Mouse (Mus musculus): ENCODE results near the gene Hoxd11. TPM values are rescaled to one million over a fixed set of nuclear protein-coding genes. Genes with fewer than 3 reads are reported as not detected.

The Hoxd11 gene
- polyA plus RNA-seq, 1 experiment from 2014 or later: not detected

- Histone ChIP-seq H3K36me3 (no peaks in the 10 kb centered on the region), H3K4me3 (replicated peaks) (0 out of 2 replicates have a peak overlapping the region, but pooled peaks have one; percentile 7), H3K9ac (replicated peaks) (no peak overlapping the region), H3K27ac (no peak overlapping the region), H3K4me1 (replicated peaks) (peaks cover 8% of the 10 kb centered on the region), H3K9me3 (no peaks in the 10 kb centered on the region), H3K4me2 (replicated peaks) (0 out of 2 replicates have a peak overlapping the region, but pooled peaks have one; percentile 14), H3K27me3 (peaks cover 100% of the 10 kb centered on the region)
- WGBS: under 1% methylated on average over 42 of the region's 42 CpGs
- ATAC-seq: no peak
Measured at GRCm38 (mm10) chr2:74735851-74736687, 56.7 kb downstream of the Hoxd11 start.

MicroRNAs within 50 kb of the gene (microRNA counts, 519-probe panel; counts per million panel counts)
- microRNA mmu-miR-10b: 110 counts per million, percentile 56 among the panel's probes with 10 or more counts

Small RNAs within 50 kb of the gene (microRNA-seq; reads per million reads assigned to microRNA genes)
- gene Gm44463: not detected
- 225 reads per million, percentile 61 among the genes with 10 or more reads in this experiment for gene Mir10b

Other genes starting within 250 kb of the Hoxd11 start
- 51.2 and 63.7 TPM in 2 replicates for gene Lnpk, start 100.1 kb upstream of the Hoxd11 start, polyA plus RNA-seq (2015; fragmentation: Nextera tagmentation; extraction: Ambion mirVana)
- 0.62 and 0.89 TPM in 2 replicates for gene Evx2, start 20.0 kb upstream of the Hoxd11 start, polyA plus RNA-seq (2015; fragmentation: Nextera tagmentation; extraction: Ambion mirVana)
- not detected in 2 replicates for gene Hoxd13, start 11.2 kb upstream of the Hoxd11 start, polyA plus RNA-seq (2015; fragmentation: Nextera tagmentation; extraction: Ambion mirVana)
- gene Hoxd12, start 4.5 kb upstream of the Hoxd11 start, polyA plus RNA-seq (2015; fragmentation: Nextera tagmentation; extraction: Ambion mirVana): not detected in 2 replicates
- not detected in 2 replicates for gene Hoxd10, start 12.4 kb downstream of the Hoxd11 start, polyA plus RNA-seq (2015; fragmentation: Nextera tagmentation; extraction: Ambion mirVana)
- gene Hoxd9, start 18.2 kb downstream of the Hoxd11 start, polyA plus RNA-seq (2015; fragmentation: Nextera tagmentation; extraction: Ambion mirVana): not detected in 2 replicates
- 0.08 TPM in 1 of 2 replicates, not detected in the other for gene Hoxd8, start 25.1 kb downstream of the Hoxd11 start, polyA plus RNA-seq (2015; fragmentation: Nextera tagmentation; extraction: Ambion mirVana)
- gene Hoxd3, start 32.4 kb downstream of the Hoxd11 start, polyA plus RNA-seq (2015; fragmentation: Nextera tagmentation; extraction: Ambion mirVana): 0.17 TPM in 2 replicates
- gene Hoxd4, start 32.4 kb downstream of the Hoxd11 start, polyA plus RNA-seq (2015; fragmentation: Nextera tagmentation; extraction: Ambion mirVana): not detected in 2 replicates
- not detected in 2 replicates for gene Gm28230, start 47.2 kb downstream of the Hoxd11 start, polyA plus RNA-seq (2015; fragmentation: Nextera tagmentation; extraction: Ambion mirVana)
- 0.08 TPM in 1 of 2 replicates, not detected in the other for gene Hoxd1, start 83.4 kb downstream of the Hoxd11 start, polyA plus RNA-seq (2015; fragmentation: Nextera tagmentation; extraction: Ambion mirVana)
- gene Mtx2, start 146.2 kb downstream of the Hoxd11 start, polyA plus RNA-seq (2015; fragmentation: Nextera tagmentation; extraction: Ambion mirVana): 123 and 132 TPM in 2 replicates

Measured in midbrain, embryonic 13.5 days (tissue).